Mouse (Mus musculus) kidney, postnatal 0 days (tissue): ENCODE measurements around the gene Dcaf15. TPM values are rescaled to one million over a fixed set of nuclear protein-coding genes. Genes with fewer than 3 reads are reported as not detected.

ENCODE experiments used
- ATAC-seq: fragments of 200-750 bp; cut with Nextera tagmentation; replicated peaks from 2 replicates; pipeline ENCODE4 v1.8.0; 2017; ENCODE audit warnings: low read depth, moderate number of reproducible peaks, moderate TSS enrichment, moderate library complexity; ENCODE audit not compliant: low FRiP score
- DNase-seq: peaks from one replicate; pipeline ENCODE4 v3.0.0-alpha.2; 2016; ENCODE audit warnings: low spot score
- H3K27ac ChIP-seq: fragments of 300-500 bp; sonication (generic); 2 replicates; pipeline ENCODE4 v1.5.1; 2014; ENCODE audit warnings: mild to moderate bottlenecking
- H3K27me3 ChIP-seq: fragments of 300-500 bp; sonication (generic); 2 replicates; pipeline ENCODE4 v1.6.1; 2014; ENCODE audit warnings: low read length, mixed read lengths; ENCODE audit not compliant: insufficient read depth
- H3K36me3 ChIP-seq: fragments of 300-500 bp; sonication (generic); 2 replicates; pipeline ENCODE4 v1.6.1; 2014; ENCODE audit warnings: low read length, mixed read lengths; ENCODE audit not compliant: insufficient read depth
- H3K4me1 ChIP-seq: fragments of 300-500 bp; sonication (generic); replicated peaks from 2 replicates; pipeline ENCODE4 v1.6.1; 2014; ENCODE audit warnings: antibody characterized with exemption, low read length, mixed read lengths; ENCODE audit not compliant: insufficient read depth
- H3K4me2 ChIP-seq: fragments of 300-500 bp; sonication (generic); 2 replicates; pipeline ENCODE4 v1.6.1; 2014; ENCODE audit warnings: mild to moderate bottlenecking, low read length, moderate library complexity, mixed read lengths
- H3K4me3 ChIP-seq: fragments of 300-500 bp; sonication (generic); replicated peaks from 2 replicates; pipeline ENCODE4 v1.5.1; 2014; ENCODE audit warnings: low read depth, low read length
- H3K9ac ChIP-seq: fragments of 300-500 bp; sonication (generic); 2 replicates; pipeline ENCODE4 v1.6.1; 2014; ENCODE audit warnings: low read depth, low read length
- H3K9me3 ChIP-seq: fragments of 300-500 bp; sonication (generic); replicated peaks from 2 replicates; pipeline ENCODE4 v1.6.1; 2016; ENCODE audit warnings: low read length, inconsistent platforms, mixed read lengths
- CTCF ChIP-seq: IDR thresholded peaks from 2 replicates; pipeline ENCODE4 v1.5.1; 2016; ENCODE audit warnings: antibody characterized with exemption, low read depth, mild to moderate bottlenecking, moderate library complexity
- WGBS: fragments of 180-500 bp; shearing (Covaris S2); extraction: QIAGEN DNeasy Blood & Tissue Kit; methylation state at CpG from one replicate; pipeline ENCODE4 v1.1.7; 2014; 5-methylcytosine and 5-hydroxymethylcytosine counted together
- polyA plus RNA-seq: library from polyadenylated mRNA; unstranded; fragments of >200 nt; fragmentation: Nextera tagmentation; extraction: Ambion mirVana; gene quantifications from 2 replicates; pipeline ENCODE4 v1.2.1, GENCODE M21; 2015

The Dcaf15 gene
- polyA plus RNA-seq, 1 experiment from 2014 or later: 7.5 TPM

DNA sequence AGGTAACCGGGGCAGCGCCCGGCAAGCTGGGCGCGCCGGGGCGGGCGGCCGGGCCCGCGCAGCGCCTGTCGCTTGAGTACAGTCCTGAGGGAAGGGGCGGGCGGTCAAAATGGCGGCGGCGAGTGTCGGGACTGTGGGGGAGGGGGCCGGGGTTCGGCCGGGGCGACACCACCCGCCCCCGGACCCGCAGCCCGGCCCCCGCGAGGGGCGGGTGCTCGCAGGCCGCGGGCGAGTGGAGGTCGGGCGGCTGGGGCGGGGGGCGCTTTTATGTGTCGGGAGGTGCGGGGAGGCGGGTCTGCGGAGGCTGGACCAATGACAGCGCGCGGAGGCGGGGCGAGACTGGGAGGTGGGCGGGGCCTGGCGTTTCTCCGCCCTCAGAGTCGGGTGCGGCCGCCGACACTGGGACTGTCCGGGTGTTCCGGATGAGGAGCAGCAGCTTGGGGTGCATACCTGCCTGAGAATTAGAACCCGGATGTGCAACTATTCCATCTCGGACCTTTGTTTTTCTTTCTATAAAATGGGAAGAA lies 37.5 kb downstream of the Dcaf15 start:
- H3K36me3 ChIP-seq: no peaks in the 10 kb centered on the region
- no peaks in the 10 kb centered on the region for H3K27me3 ChIP-seq
- ATAC-seq (peak; percentile 75), DNase-seq (peak; percentile 94)
- no peaks in the 10 kb centered on the region for H3K9me3 ChIP-seq
- peak overlapping the region; percentile 56 for H3K4me2 ChIP-seq
- H3K4me1 ChIP-seq: peaks cover 32% of the 10 kb centered on the region
- H3K27ac ChIP-seq: peak overlapping the region; percentile 94
- under 1% methylated on average over 44 of the region's 58 CpGs for WGBS
- peak overlapping the region; percentile 92 for H3K9ac ChIP-seq
- H3K4me3 ChIP-seq: peak overlapping the region; percentile 96
- TF ChIP-seq CTCF: no peak

DNA sequence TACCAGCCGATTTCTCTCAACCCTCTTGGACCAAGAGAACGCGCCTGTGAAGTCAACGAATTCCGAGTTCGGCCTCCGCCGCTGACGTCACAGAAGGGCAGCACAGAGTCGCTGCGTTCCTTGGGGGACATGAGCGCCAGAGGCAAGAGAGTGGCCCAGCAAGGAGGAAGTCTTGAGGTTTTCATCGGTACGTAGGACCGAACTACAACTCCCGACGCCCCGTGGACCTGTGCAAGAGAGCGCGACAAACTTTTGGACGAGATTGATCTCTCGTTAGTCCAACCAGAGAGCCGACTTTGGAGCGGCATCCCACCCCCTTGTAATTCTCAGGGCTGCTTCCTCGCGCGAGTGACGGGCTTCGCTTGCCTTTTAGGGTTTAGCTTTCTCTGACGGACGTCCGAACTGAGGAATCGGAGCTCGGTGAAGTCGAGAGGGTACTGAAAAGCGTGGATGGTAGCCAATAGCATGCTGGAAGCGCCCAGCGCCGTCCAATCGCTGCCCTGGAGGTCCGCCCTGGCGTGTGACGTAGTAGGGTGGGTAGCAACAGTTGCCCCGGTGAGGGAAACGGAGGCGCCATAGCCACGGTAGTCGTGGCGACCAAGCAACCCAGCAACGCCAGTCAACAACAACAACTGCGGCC lies 38.2 kb downstream of the Dcaf15 start, which contains the start of gene Rfx1:
Gene Rfx1 (plus strand): TSS at position 544 of the 640 bp plus-strand sequence.
- peak within 1 kb of the TSS; percentile 71 for H3K4me2 ChIP-seq
- 0 out of 2 replicates have a peak, but pooled peaks have one; percentile 23 for TF ChIP-seq CTCF
- peaks cover 28% of the 10 kb centered on the region for H3K4me1 ChIP-seq
- no peaks in the 10 kb centered on the region for H3K27me3 ChIP-seq
- no peaks in the 10 kb centered on the region for H3K36me3 ChIP-seq
- peak; percentile 100 for DNase-seq
- under 1% methylated on average over 51 of the region's 51 CpGs for WGBS
- peak within 1 kb of the TSS; percentile 94 for H3K27ac ChIP-seq
- H3K9me3 ChIP-seq: no peaks in the 10 kb centered on the region
- H3K9ac ChIP-seq: peak within 1 kb of the TSS; percentile 92
- H3K4me3 ChIP-seq: peak within 1 kb of the TSS; percentile 96
- peak; percentile 98 for ATAC-seq

DNA sequence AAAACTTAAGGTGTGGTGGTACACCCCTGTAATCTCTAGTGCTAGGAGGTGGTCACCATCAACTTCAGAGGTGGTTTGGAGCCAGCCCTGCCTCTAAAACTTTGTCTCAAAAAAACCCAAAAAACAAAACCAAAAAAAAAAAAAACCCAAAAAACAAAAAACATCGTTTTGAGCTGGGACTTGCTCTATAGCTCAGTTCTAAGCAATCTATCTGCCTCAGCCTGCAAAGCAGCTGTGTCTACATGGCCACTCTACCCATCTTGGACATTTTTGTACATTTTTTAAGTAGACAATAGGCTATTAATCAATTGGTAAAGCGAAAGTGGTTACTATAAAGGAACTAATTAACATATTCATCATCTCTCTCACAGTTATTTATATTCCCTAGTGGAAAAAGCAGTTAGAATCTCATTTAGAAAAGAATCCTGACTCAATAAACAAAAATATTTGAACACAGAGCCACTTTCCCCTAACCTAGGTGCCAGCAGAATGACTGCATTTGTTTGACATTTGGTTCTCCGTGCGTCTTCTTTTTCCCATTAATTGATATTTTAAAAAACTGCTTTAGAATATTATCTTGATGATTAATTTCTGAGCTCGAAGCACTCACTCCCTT lies 39.0 kb downstream of the Dcaf15 start:
- WGBS: 24% methylated on average over 5 of the region's 5 CpGs
- Histone ChIP-seq H3K4me2 (peak overlapping the region; percentile 71), H3K9me3 (no peaks in the 10 kb centered on the region), H3K4me1 (peaks cover 24% of the 10 kb centered on the region), H3K27ac (peak overlapping the region; percentile 70), H3K4me3 (peak overlapping the region; percentile 41), H3K27me3 (no peaks in the 10 kb centered on the region), H3K36me3 (no peaks in the 10 kb centered on the region), H3K9ac (peak overlapping the region; percentile 49; the same call in 1 of the 2 replicates)
- no peak for ATAC-seq
- no peak for TF ChIP-seq CTCF
- DNase-seq: peak; percentile 27

DNA sequence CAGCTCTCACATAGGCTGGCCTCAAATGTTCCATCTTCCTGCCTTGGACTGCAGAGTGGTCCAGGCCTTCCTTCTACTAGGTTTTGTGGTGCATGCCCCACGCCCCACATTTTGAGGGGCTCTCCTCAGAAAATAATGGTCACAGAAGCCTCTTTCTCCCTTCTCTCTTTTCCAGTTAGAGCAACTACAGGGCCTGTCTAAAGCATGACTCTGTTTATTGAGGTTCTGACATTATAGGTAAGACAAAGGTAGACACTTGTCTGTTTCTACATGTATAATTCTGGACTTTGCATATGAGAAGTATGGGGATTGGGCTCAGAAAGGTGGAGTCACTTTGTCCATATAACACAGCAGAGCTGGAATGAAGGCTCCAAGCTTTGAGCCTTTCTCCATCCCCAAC lies 39.5 kb downstream of the Dcaf15 start, which contains the start of gene Gm10643:
Gene Gm10643 (minus strand): TSS at position 101 of the 400 bp plus-strand sequence.
- no peaks in the 10 kb centered on the region for H3K36me3 ChIP-seq
- peaks cover 24% of the 10 kb centered on the region for H3K4me1 ChIP-seq
- H3K9ac ChIP-seq: peak within 1 kb of the TSS; percentile 49; the same call in 1 of the 2 replicates
- H3K27ac ChIP-seq: peak within 1 kb of the TSS; percentile 70
- H3K27me3 ChIP-seq: no peaks in the 10 kb centered on the region
- H3K4me2 ChIP-seq: peak within 1 kb of the TSS; percentile 71
- WGBS: 100% methylated on average over 1 of the region's 1 CpGs
- no peak for ATAC-seq
- no peak for DNase-seq
- H3K9me3 ChIP-seq: no peaks in the 10 kb centered on the region
- H3K4me3 ChIP-seq: peak within 1 kb of the TSS; percentile 41
- no peak for TF ChIP-seq CTCF

DNA sequence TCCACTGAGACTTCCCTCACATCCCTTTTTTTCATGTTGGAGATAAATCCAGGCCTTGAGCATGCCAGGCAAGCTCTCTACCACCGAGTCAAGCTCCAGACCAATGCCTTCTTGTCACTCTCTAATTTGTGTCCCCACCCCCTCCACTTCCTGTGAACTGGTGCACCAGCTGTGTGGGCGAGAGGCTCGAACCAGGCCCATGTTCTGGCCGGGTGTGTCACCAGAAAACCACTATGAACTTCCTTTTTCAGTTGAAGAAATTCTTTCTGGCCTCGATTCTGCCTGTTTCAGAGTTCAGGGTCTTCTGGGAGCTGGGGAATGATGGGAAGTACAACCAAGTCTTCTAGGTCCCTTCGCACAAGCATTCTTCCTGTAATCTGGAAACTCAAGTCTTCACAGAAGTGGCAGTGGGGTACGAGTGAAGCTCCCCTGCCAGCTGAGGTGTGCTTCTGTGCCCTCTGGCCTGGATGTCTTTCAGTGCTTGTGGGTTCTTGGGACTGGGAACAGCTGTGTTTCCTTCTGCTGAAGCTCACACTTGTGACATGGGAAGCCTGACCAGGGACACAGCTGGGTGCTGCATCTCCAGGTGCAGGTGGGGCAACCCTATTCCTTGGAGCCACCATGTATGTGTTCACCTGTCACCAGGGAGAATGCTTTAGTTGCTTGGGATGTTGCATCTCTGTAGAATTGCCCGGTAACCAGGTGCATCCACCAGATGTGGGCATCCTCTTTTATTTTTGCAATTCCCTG lies 40.5 kb downstream of the Dcaf15 start:
- no peak overlapping the region for H3K27ac ChIP-seq
- no peaks in the 10 kb centered on the region for H3K36me3 ChIP-seq
- H3K4me2 ChIP-seq: no peak overlapping the region
- no peak for TF ChIP-seq CTCF
- ATAC-seq (no peak), DNase-seq (no peak)
- H3K27me3 ChIP-seq: no peaks in the 10 kb centered on the region
- no peak overlapping the region for H3K4me3 ChIP-seq
- H3K9ac ChIP-seq: no peak overlapping the region
- WGBS: 57% methylated on average over 8 of the region's 8 CpGs
- H3K4me1 ChIP-seq: peaks cover 15% of the 10 kb centered on the region
- H3K9me3 ChIP-seq: no peaks in the 10 kb centered on the region

DNA sequence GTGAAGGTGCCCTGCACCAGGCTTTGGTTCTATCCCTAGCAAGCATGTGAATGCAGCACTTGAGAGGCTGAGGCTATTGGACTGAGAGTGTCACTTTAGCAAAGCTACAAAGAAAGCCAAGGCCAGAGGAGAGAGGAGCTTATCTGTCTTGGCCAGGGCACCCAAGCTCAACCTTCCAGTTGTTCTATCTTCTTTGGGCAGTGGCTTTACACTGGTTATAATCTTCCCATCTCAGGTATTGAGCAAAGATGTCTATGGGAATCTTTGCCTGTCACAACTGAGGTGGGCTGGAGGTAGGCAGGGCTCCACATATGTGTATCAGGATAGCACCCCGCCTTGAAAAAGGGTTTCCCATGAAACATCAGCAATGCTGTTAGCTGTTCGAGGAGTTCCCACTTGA lies 44.3 kb downstream of the Dcaf15 start:
- Histone ChIP-seq H3K27me3 (no peaks in the 10 kb centered on the region), H3K36me3 (no peaks in the 10 kb centered on the region), H3K4me1 (no peaks in the 10 kb centered on the region), H3K4me2 (no peak overlapping the region), H3K9me3 (no peaks in the 10 kb centered on the region), H3K27ac (no peak overlapping the region), H3K4me3 (no peak overlapping the region), H3K9ac (no peak overlapping the region)
- no peak for DNase-seq
- 89% methylated on average over 2 of the region's 2 CpGs for WGBS
- no peak for TF ChIP-seq CTCF
- ATAC-seq: no peak
